Mouse (Mus musculus) heart, embryonic 11.5 days (tissue): ENCODE measurements around the gene Pccb. TPM values are rescaled to one million over a fixed set of nuclear protein-coding genes. Genes with fewer than 3 reads are reported as not detected.

Experiments
- ATAC-seq: fragments of 200-750 bp; cut with Nextera tagmentation; replicated peaks from 2 replicates; pipeline ENCODE4 v1.8.0; 2017; ENCODE audit warnings: moderate library complexity; ENCODE audit not compliant: insufficient number of reproducible peaks, low FRiP score, low TSS enrichment
- H3K27ac ChIP-seq: fragments of 300-500 bp; sonication (generic); 2 replicates; pipeline ENCODE4 v1.5.1; 2014; ENCODE audit warnings: mild to moderate bottlenecking, low read depth, low read length
- H3K27me3 ChIP-seq: fragments of 300-500 bp; sonication (generic); 2 replicates; pipeline ENCODE4 v1.6.1; 2014; ENCODE audit warnings: mild to moderate bottlenecking, low read length, mixed read lengths; ENCODE audit not compliant: control insufficient read depth, insufficient read depth
- H3K36me3 ChIP-seq: fragments of 300-500 bp; sonication (generic); 2 replicates; pipeline ENCODE4 v1.6.1; 2014; ENCODE audit warnings: mild to moderate bottlenecking, low read length, moderate library complexity, mixed read lengths; ENCODE audit not compliant: control insufficient read depth, insufficient read depth
- H3K4me1 ChIP-seq: fragments of 300-500 bp; sonication (generic); 2 replicates; pipeline ENCODE4 v1.6.1; 2014; ENCODE audit warnings: low read length; ENCODE audit not compliant: control insufficient read depth, insufficient read depth
- H3K4me2 ChIP-seq: fragments of 300-500 bp; sonication (generic); 2 replicates; pipeline ENCODE4 v1.6.1; 2014; ENCODE audit warnings: mild to moderate bottlenecking, moderate library complexity
- H3K4me3 ChIP-seq: fragments of 300-500 bp; sonication (generic); 2 replicates; pipeline ENCODE4 v1.5.1; 2014; ENCODE audit warnings: low read depth, low read length
- H3K9ac ChIP-seq: fragments of 300-500 bp; sonication (generic); 2 replicates; pipeline ENCODE4 v1.6.1; 2014; ENCODE audit warnings: mild to moderate bottlenecking, low read depth, low read length, moderate library complexity
- H3K9me3 ChIP-seq: fragments of 300-500 bp; sonication (generic); replicated peaks from 2 replicates; pipeline ENCODE4 v1.6.1; 2016; ENCODE audit warnings: low read length; ENCODE audit not compliant: control insufficient read depth
- WGBS: fragments of 180-500 bp; shearing (Covaris S2); extraction: QIAGEN DNeasy Blood & Tissue Kit; methylation state at CpG from one replicate; pipeline ENCODE4 v1.1.7; 2014; ENCODE audit not compliant: insufficient replicate concordance; 5-methylcytosine and 5-hydroxymethylcytosine counted together
- polyA plus RNA-seq: library from polyadenylated mRNA; unstranded; fragments of >200 nt; fragmentation: Nextera tagmentation; extraction: Ambion mirVana; gene quantifications from 2 replicates; pipeline ENCODE4 v1.2.1, GENCODE M21; 2014

The Pccb gene
- polyA plus RNA-seq, result 17.8 and 20.3 TPM in 2 replicates

- H3K4me2 ChIP-seq, result peak within 1 kb of the TSS; percentile 74
- peak within 1 kb of the TSS; percentile 84 for H3K9ac ChIP-seq
- under 1% methylated on average over 61 of the region's 61 CpGs for WGBS
- peak; percentile 98 for ATAC-seq
- H3K27me3 ChIP-seq, result no peaks in the 10 kb centered on the region
- peak within 1 kb of the TSS; percentile 67 for H3K4me3 ChIP-seq
- H3K27ac ChIP-seq, result peak within 1 kb of the TSS; percentile 96
- peaks cover 7% of the 10 kb centered on the region for H3K4me1 ChIP-seq
- H3K9me3 ChIP-seq, result no peaks in the 10 kb centered on the region
- no peaks in the 10 kb centered on the region for H3K36me3 ChIP-seq
Observed at GRCm38 (mm10) chr9:101034448-101035098, at the start of gene Pccb. Gene Pccb, minus strand, starts transcription at chr9:101034898.

- ATAC-seq, result no peak
- Histone ChIP-seq H3K27me3 (no peaks in the 10 kb centered on the region), H3K9me3 (no peaks in the 10 kb centered on the region), H3K4me2 (no peak overlapping the region), H3K9ac (no peak overlapping the region), H3K36me3 (no peaks in the 10 kb centered on the region), H3K27ac (no peak overlapping the region), H3K4me1 (peaks cover 5% of the 10 kb centered on the region; the same call in 1 of the 2 replicates), H3K4me3 (no peak overlapping the region)
- WGBS, result 94% methylated on average over 3 of the region's 3 CpGs
Observed at GRCm38 (mm10) chr9:101083728-101084127, 49.0 kb upstream of the Pccb start.

DNA sequence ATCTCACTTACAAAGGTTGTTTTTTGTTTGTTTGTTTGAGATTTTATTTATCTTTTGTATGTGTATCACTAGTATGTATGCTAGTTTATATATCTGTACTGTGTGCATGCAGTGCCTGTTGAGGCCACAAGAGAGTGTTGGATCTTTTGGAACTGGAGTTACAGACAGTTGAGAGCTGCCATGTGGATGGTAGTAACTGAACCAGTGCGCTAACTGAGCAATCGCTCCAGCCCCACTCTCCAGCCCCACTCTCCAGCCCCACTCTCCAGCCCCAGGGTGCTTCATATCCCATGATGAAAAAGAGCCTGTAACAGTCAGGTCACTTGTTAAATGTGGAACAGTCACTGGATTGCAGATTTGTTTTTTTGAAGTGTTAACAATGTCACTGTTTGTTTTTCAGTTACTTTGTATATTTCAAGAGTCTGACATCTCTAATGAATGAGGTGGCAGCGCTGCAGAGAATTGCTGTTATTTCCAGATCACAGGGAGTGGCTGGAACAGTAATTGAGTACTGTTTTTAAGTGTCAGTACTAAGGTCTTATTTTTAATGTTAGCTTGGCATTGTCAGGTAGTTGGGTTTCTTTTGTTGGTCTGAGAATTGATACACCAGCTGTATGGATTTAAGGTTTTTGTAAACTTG, 45.5 kb upstream of the Pccb start:
- Histone ChIP-seq H3K4me2 (no peak overlapping the region), H3K4me1 (peaks cover 16% of the 10 kb centered on the region)

DNA sequence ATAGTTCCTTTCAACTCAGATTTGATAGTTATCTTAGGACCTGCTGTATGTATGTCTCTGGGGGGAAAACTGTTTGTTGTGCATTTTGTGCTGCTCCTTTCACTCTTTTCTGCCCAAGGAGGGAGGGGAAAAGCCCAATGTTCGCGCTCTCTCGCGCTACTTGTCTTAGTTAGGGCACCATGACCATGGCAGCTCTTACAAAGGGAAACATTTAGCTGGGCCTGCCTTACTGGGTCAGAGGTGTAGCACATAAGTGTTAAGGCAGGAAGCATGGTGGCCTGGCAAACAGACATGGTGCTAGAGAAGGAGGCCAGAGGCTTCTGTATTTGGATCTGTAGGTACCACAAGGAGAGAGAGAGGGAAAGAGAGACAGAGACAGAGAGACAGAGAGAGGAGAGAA, 43.9 kb upstream of the Pccb start:
- 72% methylated on average over 4 of the region's 4 CpGs for WGBS
- peak overlapping the region; percentile 54 for H3K4me2 ChIP-seq
- no peak overlapping the region for H3K27ac ChIP-seq
- H3K4me3 ChIP-seq, result peak overlapping the region; percentile 12; the same call in 1 of the 2 replicates
- peaks cover 16% of the 10 kb centered on the region for H3K4me1 ChIP-seq
- H3K36me3 ChIP-seq, result no peaks in the 10 kb centered on the region
- H3K9me3 ChIP-seq, result no peaks in the 10 kb centered on the region
- ATAC-seq, result no peak
- no peaks in the 10 kb centered on the region for H3K27me3 ChIP-seq
- no peak overlapping the region for H3K9ac ChIP-seq

More for the DNA sequence above, 45.5 kb upstream of the Pccb start:
- no peak overlapping the region for H3K27ac ChIP-seq
- H3K27me3 ChIP-seq, result no peaks in the 10 kb centered on the region
- no peak overlapping the region for H3K9ac ChIP-seq
- no peaks in the 10 kb centered on the region for H3K36me3 ChIP-seq
- 74% methylated on average over 3 of the region's 3 CpGs for WGBS
- no peak for ATAC-seq
- no peak overlapping the region for H3K4me3 ChIP-seq
- H3K9me3 ChIP-seq, result no peaks in the 10 kb centered on the region

GRCm38 (mm10) chr9:101077486-101077885, 42.8 kb upstream of the Pccb start:
- H3K9ac ChIP-seq, result peak overlapping the region; percentile 54
- no peaks in the 10 kb centered on the region for H3K36me3 ChIP-seq
- no peak for ATAC-seq
- H3K4me2 ChIP-seq, result peak overlapping the region; percentile 89
- peak overlapping the region; percentile 98 for H3K4me3 ChIP-seq
- no peaks in the 10 kb centered on the region for H3K27me3 ChIP-seq
- peaks cover 16% of the 10 kb centered on the region for H3K4me1 ChIP-seq
- no peaks in the 10 kb centered on the region for H3K9me3 ChIP-seq
- no peak overlapping the region for H3K27ac ChIP-seq

- Histone ChIP-seq H3K27me3 (no peaks in the 10 kb centered on the region), H3K4me2 (peak overlapping the region; percentile 89), H3K9ac (peak overlapping the region; percentile 99), H3K27ac (0 out of 2 replicates have a peak overlapping the region, but pooled peaks have one; percentile 7), H3K4me1 (peaks cover 16% of the 10 kb centered on the region), H3K4me3 (peak overlapping the region; percentile 98), H3K9me3 (no peaks in the 10 kb centered on the region), H3K36me3 (no peaks in the 10 kb centered on the region)
- no peak for ATAC-seq
- WGBS, result 2% methylated on average over 18 of the region's 18 CpGs
Observed at GRCm38 (mm10) chr9:101076095-101076875, 41.6 kb upstream of the Pccb start.

DNA sequence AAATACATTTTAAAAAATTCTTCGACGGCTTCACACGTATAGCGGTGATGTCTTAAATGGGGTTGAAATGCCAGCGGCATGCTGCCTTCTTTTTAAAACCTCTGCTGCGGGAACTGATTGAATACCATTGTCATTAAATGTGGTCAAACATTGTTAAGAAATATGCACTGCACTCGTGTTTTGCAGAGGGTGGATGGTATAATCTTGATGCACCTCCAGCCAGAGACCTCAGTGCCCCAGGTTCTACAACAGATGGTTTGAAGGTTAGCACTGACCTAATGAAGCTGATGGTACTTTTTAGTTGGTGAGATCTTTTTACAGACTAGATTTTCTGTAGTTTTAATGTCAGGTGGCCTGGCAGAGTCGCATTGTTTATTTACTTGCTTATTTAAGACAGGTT, 41.0 kb upstream of the Pccb start:
- Histone ChIP-seq H3K4me1 (peaks cover 16% of the 10 kb centered on the region), H3K9ac (peak overlapping the region; percentile 99), H3K9me3 (no peaks in the 10 kb centered on the region), H3K27ac (no peak overlapping the region), H3K4me3 (peak overlapping the region; percentile 98), H3K36me3 (no peaks in the 10 kb centered on the region), H3K27me3 (no peaks in the 10 kb centered on the region), H3K4me2 (peak overlapping the region; percentile 89)
- WGBS, result under 1% methylated on average over 8 of the region's 8 CpGs
- no peak for ATAC-seq

DNA sequence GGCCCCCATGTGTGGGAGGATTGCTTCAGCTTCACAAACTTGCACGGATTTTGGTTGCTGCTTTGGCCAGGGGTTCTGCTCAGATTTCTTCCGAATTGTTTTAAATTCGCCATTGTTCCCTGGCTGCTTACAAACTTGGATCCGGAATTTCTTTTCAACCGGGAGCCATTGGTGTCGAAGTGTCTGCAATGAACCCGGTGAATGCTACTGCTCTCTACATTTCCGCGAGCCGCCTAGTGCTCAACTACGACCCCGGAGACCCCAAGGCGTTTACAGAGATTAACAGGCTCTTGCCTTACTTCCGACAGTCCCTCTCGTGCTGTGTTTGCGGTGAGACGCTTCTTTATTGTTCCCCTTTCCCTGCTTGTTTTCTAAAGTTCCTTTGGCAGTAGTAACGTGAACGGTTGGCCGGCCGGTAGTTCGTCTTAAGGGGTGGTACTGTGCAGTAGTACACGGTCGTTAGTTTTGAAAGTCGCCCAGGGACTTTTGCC, 40.4 kb upstream of the Pccb start:
- no peaks in the 10 kb centered on the region for H3K9me3 ChIP-seq
- WGBS, result under 1% methylated on average over 25 of the region's 25 CpGs

More for the DNA sequence above, 40.4 kb upstream of the Pccb start:
- H3K9ac ChIP-seq, result peak overlapping the region; percentile 99
- peak overlapping the region; percentile 98 for H3K4me3 ChIP-seq
- ATAC-seq, result no peak
- peak overlapping the region; percentile 89 for H3K4me2 ChIP-seq
- peak overlapping the region; percentile 100 for H3K27ac ChIP-seq
- peaks cover 16% of the 10 kb centered on the region for H3K4me1 ChIP-seq
- H3K27me3 ChIP-seq, result no peaks in the 10 kb centered on the region
- no peaks in the 10 kb centered on the region for H3K36me3 ChIP-seq
